Mouse (Mus musculus): ENCODE results near the gene Zfr. TPM values are rescaled to one million over a fixed set of nuclear protein-coding genes. Genes with fewer than 3 reads are reported as not detected.
A peak's percentile ranks its signal among the peaks of the same experiment; 100 is the strongest.
"Not testable (repeated sequence)": the region's sequence is repeated elsewhere in the genome, so short reads cannot be mapped to it uniquely, and the experiment has no call there.

Zfr gene
- polyA plus RNA-seq, 1 experiment from 2014 or later, result 149 TPM

DNA sequence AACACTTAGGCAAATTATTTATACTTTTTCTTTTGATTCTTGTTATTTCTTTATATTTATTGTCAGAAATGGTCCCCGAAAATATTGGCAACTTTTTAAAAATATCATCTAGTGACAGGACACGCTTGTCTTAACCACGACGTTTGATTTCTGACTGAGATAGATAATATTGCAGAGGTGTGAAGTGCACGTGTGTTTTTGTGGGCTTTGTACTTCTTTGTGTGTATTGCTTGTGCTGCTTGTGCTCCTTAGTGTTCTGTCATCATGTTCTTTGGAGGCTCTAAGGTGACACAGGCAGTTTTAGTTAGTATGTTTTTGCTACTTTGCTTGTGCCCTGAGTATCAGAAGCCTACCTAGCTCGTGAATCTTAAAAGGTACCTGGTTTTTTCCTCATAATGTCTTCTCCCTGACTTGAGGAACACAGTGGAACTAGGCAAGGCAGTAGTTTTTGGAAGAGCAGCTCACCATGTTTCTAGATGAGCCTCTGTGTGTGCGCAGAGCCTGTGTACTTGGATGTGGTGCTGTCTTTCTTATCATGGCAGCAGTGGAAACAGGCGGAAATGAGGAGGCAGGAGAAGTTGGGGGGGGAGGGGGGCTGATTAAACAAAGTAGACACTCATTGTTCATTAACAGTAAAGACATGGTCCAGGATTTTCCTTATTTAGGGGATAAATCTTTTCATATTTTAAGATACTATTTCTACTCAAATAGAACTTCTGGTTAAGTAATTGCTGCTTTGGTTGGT, 23.5 kb downstream of the Zfr start:
- whole genome bisulfite sequencing, result 91% methylated on average over 8 of the region's 8 CpGs
- no peak overlapping the region for H3K4me2 ChIP-seq (replicated peaks)
- no peak overlapping the region for H3K9ac ChIP-seq (replicated peaks)

DNA sequence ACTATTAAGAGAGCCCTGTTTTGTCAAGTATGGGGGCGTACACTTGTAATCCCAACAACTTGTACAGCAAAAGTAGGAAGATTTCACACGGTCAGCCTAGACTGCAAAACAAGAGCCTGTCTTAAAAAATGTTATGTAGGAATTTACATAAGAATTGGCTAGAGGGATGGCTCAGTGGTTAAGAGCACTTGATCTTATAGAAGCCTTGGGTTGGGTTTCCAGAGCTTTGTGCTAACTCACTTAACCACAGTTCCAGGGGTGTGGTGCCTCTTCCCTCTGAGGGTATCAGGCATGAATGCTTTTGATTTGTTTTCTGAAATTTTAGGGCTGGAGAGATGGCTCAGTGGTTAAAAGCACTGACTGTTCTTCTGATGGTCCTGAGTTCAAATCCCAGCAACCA, 29.8 kb downstream of the Zfr start:
- H3K4me2 ChIP-seq (replicated peaks), result no peak overlapping the region
- WGBS, result 70% methylated on average over 2 of the region's 2 CpGs
- no peak overlapping the region for H3K9ac ChIP-seq (replicated peaks)
- H3K9me3 ChIP-seq, result no peaks in the 10 kb centered on the region
- no peak overlapping the region for H3K27ac ChIP-seq
- no peaks in the 10 kb centered on the region for H3K27me3 ChIP-seq
- no peak overlapping the region for H3K4me3 ChIP-seq (replicated peaks)
- ATAC-seq, result no peak
- H3K4me1 ChIP-seq (replicated peaks), result no peaks in the 10 kb centered on the region
- H3K36me3 ChIP-seq, result peaks cover 33% of the 10 kb centered on the region

More for the DNA sequence above, 23.5 kb downstream of the Zfr start:
- ATAC-seq, result no peak
- peaks cover 28% of the 10 kb centered on the region for H3K36me3 ChIP-seq
- no peak overlapping the region for H3K4me3 ChIP-seq (replicated peaks)
- no peaks in the 10 kb centered on the region for H3K4me1 ChIP-seq (replicated peaks)
- no peaks in the 10 kb centered on the region for H3K27me3 ChIP-seq
- no peak overlapping the region for H3K27ac ChIP-seq
- H3K9me3 ChIP-seq, result no peaks in the 10 kb centered on the region

DNA sequence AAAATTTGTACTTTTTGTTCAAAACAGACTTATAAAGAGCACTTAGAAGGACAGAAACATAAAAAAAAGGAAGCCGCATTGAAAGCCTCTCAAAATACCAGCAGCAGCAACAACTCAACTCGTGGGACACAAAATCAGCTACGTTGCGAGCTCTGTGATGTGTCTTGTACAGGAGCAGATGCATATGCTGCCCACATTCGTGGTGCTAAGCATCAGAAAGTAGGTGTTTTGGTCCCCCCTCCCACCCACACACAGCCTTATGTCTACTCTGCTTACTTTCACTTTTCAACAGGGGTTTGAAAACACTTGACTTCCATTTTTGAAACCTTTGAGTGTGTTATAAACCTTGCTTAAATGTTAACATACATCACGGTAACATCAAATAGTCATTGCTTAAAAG, 31.9 kb downstream of the Zfr start:
- no peaks in the 10 kb centered on the region for H3K9me3 ChIP-seq
- H3K27me3 ChIP-seq, result no peaks in the 10 kb centered on the region
- H3K27ac ChIP-seq, result no peak overlapping the region
- H3K9ac ChIP-seq (replicated peaks), result no peak overlapping the region
- no peak overlapping the region for H3K4me2 ChIP-seq (replicated peaks)
- H3K4me1 ChIP-seq (replicated peaks), result no peaks in the 10 kb centered on the region
- no peak for ATAC-seq
- H3K4me3 ChIP-seq (replicated peaks), result no peak overlapping the region
- peaks cover 45% of the 10 kb centered on the region for H3K36me3 ChIP-seq
- 95% methylated on average over 6 of the region's 6 CpGs for WGBS

DNA sequence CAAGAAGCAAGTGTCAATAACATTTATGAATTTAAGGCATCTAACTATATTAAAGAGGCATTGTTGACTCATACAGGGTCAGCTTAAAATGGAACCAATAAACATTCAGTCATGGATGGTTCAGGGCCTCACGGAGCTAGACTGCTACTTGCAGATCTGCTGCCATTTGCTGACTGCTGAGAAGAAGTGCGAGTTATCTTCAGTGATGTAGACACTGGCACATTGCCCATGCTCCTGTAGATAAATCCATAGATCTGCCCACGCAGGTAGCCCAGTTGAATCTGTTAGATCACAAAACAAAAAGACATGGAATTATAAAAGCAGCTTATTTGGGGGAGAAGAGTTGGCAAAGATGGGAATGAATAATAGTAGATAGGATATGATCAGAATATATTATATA, 36.1 kb downstream of the Zfr start:
- H3K4me3 ChIP-seq (replicated peaks), result no peak overlapping the region
- H3K27me3 ChIP-seq, result no peaks in the 10 kb centered on the region
- no peaks in the 10 kb centered on the region for H3K9me3 ChIP-seq
- H3K4me2 ChIP-seq (replicated peaks), result no peak overlapping the region
- no peak for ATAC-seq
- no peaks in the 10 kb centered on the region for H3K4me1 ChIP-seq (replicated peaks)
- no peak overlapping the region for H3K27ac ChIP-seq
- H3K36me3 ChIP-seq, result peaks cover 61% of the 10 kb centered on the region
- H3K9ac ChIP-seq (replicated peaks), result no peak overlapping the region
- 95% methylated on average over 3 of the region's 3 CpGs for WGBS

DNA sequence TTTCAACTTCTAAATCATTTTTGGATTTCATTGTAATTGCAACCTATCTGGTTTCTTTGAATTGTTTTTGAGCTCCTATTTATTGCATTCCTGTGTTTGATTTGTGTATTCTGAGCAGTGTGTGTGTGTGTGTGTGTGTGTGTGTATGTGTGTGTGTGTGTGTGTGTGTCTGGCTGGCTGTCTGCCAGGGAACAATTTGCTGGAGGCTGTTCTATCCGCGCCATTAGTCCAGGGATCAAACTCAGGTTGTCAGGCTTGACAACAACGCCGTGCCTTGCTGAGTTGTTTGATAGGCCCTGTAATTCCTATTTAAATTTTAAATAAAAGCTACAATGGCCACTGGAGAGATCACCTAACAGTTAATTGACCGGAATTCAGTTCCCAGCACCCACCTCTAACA, 60.5 kb downstream of the Zfr start:
- no peak overlapping the region for H3K4me3 ChIP-seq (replicated peaks)
- no peak overlapping the region for H3K27ac ChIP-seq
- peaks cover 60% of the 10 kb centered on the region for H3K36me3 ChIP-seq
- no peaks in the 10 kb centered on the region for H3K4me1 ChIP-seq (replicated peaks)
- H3K9ac ChIP-seq (replicated peaks), result no peak overlapping the region
- no peaks in the 10 kb centered on the region for H3K9me3 ChIP-seq
- no peak overlapping the region for H3K4me2 ChIP-seq (replicated peaks)
- ATAC-seq, result 0 out of 2 replicates have a peak, but pooled peaks have one; percentile 24
- no peaks in the 10 kb centered on the region for H3K27me3 ChIP-seq
- WGBS, result 66% methylated on average over 5 of the region's 5 CpGs

DNA sequence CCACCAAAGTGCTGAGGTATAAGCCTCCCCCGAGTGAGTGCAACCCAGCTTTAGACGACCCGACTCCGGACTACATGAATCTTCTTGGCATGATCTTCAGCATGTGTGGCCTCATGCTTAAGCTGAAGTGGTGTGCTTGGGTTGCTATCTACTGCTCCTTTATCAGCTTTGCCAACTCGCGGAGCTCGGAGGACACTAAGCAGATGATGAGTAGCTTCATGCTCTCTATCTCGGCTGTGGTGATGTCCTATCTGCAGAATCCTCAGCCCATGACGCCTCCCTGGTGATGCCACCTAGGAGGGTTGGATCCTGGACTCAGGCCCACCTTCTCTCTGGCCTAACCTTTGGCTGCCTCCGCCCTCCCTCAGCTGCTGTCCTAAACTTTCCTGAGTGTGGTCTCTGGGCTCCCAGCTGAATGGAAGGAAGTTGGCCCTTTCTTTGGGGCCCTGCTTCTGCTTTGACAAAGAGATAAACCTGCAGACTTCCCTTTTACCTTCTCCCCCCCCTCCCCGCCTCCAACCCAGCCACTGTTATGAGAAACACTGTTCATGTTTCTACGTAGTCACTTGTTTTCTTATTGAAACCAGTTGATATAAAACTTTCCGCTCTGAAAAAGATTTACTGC, 63.7 kb downstream of the Zfr start:
- not testable (repeated sequence) for H3K9me3 ChIP-seq; H3K27ac ChIP-seq; ATAC-seq; H3K4me2 ChIP-seq (replicated peaks); H3K4me3 ChIP-seq (replicated peaks); H3K4me1 ChIP-seq (replicated peaks); H3K9ac ChIP-seq (replicated peaks); H3K27me3 ChIP-seq
- peaks cover 48% of the 10 kb centered on the region for H3K36me3 ChIP-seq
- WGBS, result 98% methylated on average over 13 of the region's 13 CpGs

DNA sequence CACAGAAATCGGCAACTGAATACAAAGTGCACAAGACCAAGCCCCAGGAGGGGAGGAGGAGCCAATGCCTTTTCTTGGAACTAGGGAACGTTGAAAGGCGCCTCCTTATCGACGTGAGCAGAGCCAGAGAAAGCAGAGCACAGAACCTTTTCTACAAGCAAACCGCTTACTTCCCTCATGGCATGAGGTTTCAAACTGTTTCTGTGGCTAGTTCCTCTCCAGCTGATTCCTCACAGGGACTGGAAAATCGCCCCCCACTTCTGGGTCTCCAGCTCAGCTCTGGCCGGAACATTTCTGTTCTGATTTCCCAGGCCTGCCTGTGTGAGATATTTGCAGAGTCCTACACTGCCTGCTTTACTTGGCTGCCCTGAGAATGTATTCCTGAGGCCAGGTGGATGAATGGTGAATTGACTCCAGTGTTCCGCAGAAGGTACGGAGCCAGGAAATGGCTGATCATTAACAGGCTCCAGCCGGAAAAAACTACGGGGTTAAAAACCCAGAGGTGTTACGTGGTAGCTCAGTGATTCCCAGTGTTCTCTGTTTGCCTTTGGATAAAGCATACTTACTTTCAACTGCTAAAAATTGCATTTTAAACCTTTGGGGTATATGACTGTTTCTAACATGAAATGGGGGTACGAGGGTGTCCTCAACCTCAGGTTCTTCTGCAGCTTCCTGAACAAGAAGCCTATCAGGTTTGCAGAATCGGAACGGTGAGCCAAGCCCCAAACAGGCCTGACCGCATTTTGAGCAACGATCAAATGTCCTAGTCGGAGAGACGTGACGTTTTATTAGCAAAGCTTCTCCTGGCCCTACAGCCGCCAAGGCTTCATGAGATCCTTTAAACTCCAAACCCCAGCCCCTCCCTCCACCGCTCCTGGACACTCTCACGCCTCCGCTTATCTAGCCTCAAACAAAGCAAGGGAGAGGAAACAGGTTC, 76.5 kb downstream of the Zfr start:
- Histone ChIP-seq H3K9ac (replicated peaks) (no peak overlapping the region), H3K4me3 (replicated peaks) (no peak overlapping the region), H3K27ac (no peak overlapping the region), H3K27me3 (no peaks in the 10 kb centered on the region), H3K9me3 (no peaks in the 10 kb centered on the region), H3K4me2 (replicated peaks) (no peak overlapping the region), H3K36me3 (peaks cover 15% of the 10 kb centered on the region), H3K4me1 (replicated peaks) (no peaks in the 10 kb centered on the region)
- ATAC-seq, result no peak
- WGBS, result 74% methylated on average over 25 of the region's 25 CpGs

DNA sequence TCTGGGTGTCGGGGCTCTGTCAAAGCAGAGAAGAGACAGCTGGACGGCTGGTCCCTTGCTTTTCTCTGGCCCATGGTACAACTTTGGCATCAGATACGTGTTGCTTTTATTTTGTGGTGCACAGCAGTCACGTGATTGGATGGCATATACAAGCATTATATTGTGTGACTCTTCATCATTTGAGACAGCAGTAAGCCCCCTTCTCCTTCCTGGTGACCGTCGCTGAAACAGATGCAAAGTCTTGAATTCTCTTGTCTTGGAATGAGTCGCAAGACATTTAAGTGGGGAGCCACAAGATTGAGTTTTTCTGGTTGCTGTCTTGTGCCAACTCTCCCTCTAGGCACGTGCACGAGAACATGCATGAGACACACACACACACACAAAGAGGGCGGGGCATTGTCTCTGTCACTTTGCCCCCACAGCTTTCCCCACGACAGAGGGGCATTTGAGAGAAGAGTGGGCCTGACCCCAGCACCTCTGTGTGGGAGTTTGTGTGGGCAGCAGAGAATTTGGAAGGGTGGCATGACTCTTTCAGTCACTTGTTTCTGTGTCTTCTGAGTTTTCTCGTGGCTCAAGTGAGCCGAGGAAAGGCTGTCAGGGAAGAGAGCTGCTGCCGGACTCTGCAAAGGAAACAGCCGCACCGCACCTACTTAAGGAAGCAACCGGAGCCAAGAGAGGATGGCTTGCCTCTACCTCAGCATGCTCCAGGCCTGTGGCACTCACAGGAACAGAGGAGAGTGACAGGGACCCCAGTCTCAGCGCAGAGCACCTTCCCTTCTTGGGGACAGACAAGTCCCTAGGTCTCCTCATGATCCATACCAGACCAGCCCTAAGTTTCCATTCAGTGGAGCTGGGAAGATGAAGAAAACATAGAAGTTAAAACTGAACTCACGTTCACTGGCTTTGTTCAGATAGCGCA, 77.4 kb downstream of the Zfr start:
- Histone ChIP-seq H3K9me3 (no peaks in the 10 kb centered on the region), H3K4me1 (replicated peaks) (no peaks in the 10 kb centered on the region), H3K27ac (no peak overlapping the region), H3K36me3 (peaks cover 12% of the 10 kb centered on the region), H3K4me2 (replicated peaks) (no peak overlapping the region), H3K9ac (replicated peaks) (no peak overlapping the region), H3K27me3 (no peaks in the 10 kb centered on the region), H3K4me3 (replicated peaks) (no peak overlapping the region)
- ATAC-seq, result no peak
- WGBS, result 83% methylated on average over 20 of the region's 20 CpGs

DNA sequence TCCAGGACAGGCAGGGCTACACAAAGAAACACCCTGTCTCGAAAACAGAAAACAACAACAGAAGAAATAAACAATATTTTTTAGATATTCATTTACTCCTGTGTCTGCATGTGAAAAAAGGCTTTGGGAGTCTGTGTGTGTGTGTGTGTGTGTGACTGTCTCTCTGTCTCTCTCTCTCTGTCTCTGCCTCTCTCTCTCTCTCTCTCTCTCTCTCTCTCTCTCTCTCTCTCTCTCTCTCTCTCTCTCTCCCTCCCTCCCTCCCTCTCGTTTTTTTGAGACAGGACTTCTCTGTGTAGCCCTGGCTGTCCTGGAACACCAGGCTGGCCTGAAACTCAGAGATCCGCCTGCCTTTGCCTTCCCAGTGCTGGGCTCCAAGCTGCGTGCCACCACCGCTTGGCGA, 78.3 kb downstream of the Zfr start:
- Histone ChIP-seq H3K4me2 (replicated peaks) (no peak overlapping the region), H3K36me3 (0 out of 2 replicates have a peak, but pooled peaks cover 3% of the 10 kb centered on the region), H3K4me3 (replicated peaks) (no peak overlapping the region), H3K27me3 (no peaks in the 10 kb centered on the region), H3K27ac (no peak overlapping the region), H3K9me3 (no peaks in the 10 kb centered on the region), H3K9ac (replicated peaks) (no peak overlapping the region), H3K4me1 (replicated peaks) (no peaks in the 10 kb centered on the region)
- WGBS, result 83% methylated on average over 5 of the region's 6 CpGs
- ATAC-seq, result no peak

DNA sequence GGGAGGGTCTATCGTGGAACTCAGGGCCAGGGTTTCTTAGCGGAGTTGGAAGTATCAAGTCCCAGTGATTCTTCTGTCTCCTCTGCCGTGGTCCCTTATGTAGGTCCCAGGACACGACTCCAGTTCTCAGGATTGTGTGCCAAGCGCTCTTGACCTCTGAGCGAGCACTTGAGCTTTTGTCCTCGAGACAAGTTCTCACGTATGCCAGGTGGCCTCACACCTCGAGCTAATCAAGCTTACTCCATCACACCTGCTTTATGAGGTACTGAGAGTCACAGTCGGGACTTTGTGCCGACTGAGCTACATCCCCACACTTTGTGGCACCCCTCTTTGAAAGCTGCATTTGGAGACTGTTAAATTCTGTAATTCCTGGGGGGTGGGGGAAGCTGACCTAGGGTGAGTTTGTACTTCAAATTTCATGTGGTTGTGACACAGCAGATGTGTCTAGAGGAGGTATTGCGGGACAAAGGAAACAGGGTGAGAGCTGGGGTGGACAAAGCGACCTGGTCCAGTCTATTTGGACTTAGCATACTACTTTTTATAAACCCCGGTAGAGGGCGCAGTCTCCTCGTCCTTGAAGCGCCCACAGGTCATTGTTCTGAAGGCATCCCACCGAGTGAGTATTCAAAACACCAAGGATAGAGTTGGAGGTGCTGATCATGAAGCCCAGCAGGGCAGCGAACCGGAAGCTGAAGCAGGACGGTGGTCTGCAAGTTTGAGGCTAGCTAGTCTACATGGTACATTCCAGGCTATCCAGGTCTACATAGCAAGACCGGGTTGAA, 79.0 kb downstream of the Zfr start:
- H3K27me3 ChIP-seq, result no peaks in the 10 kb centered on the region
- 40% methylated on average over 22 of the region's 22 CpGs for WGBS
- H3K9me3 ChIP-seq, result no peaks in the 10 kb centered on the region
- H3K36me3 ChIP-seq, result 0 out of 2 replicates have a peak, but pooled peaks cover 2% of the 10 kb centered on the region
- 0 out of 2 replicates have a peak overlapping the region, but pooled peaks have one; percentile 3 for H3K4me2 ChIP-seq (replicated peaks)
- no peak overlapping the region for H3K4me3 ChIP-seq (replicated peaks)
- no peak overlapping the region for H3K27ac ChIP-seq
- H3K4me1 ChIP-seq (replicated peaks), result no peaks in the 10 kb centered on the region
- ATAC-seq, result peak; percentile 74
- no peak overlapping the region for H3K9ac ChIP-seq (replicated peaks)

DNA sequence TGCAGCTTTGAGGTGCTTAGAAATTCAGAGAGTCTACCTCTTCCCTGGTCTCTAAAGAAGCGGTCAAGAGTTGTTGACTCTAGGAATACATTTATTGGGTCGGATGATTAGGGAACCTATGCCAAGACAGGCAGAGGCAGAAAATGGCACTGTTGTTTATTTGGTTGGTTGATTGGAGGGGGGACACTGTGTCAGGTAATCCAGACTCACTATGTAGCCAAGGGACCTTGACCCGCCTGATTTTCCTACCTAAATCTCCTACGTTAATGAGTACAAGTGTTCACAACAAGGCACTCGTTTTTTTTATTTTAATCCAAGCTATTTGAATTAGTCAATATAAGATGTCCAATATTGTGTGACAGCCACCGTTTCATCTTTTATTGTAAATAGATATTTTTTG, 79.7 kb downstream of the Zfr start:
- Histone ChIP-seq H3K9ac (replicated peaks) (no peak overlapping the region), H3K27me3 (no peaks in the 10 kb centered on the region), H3K4me3 (replicated peaks) (no peak overlapping the region), H3K27ac (no peak overlapping the region), H3K4me1 (replicated peaks) (no peaks in the 10 kb centered on the region), H3K36me3 (no peaks in the 10 kb centered on the region), H3K4me2 (replicated peaks) (no peak overlapping the region), H3K9me3 (no peaks in the 10 kb centered on the region)
- ATAC-seq, result no peak
- 89% methylated on average over 6 of the region's 6 CpGs for WGBS
